Mouse (Mus musculus): ENCODE data around the gene Fndc5.

GRCm38 (mm10) chr4:129188041-129188659, 51.4 kb downstream of the Fndc5 start:
- no peak for TF ChIP-seq CTCF (IDR thresholded peaks at IDR 0.05; ENCODE audit: low read depth, low read length)
- no peak for TF ChIP-seq POLR2AphosphoS5 (IDR thresholded peaks at IDR 0.05; ENCODE audit: insufficient replicate concordance, low read depth, low read length)

All from G1E (cell line).